In genomic region chr5:147957592-147958271, GRCm38 (mm10) we compare ENCODE assay signal across 8 mouse cellular contexts. TPM values are rescaled to one million over a fixed set of nuclear protein-coding genes. Genes with fewer than 3 reads are reported as not detected.
A peak's percentile ranks its signal among the peaks of the same experiment; 100 is the strongest.
DNase-seq lines count a peak whose midpoint lies in the region; ATAC-seq and TF ChIP-seq lines count a peak whose summit lies in the region.

No protein-coding gene starts in this region.

- DNase-seq in thymus, postnatal 4 days, result peak; percentile 12
- no peak for DNase-seq in thymus, postnatal 36 days
- peak; percentile 71 for DNase-seq in heart, postnatal 0 days (ENCODE audit: low spot score)
- peak; percentile 44 for DNase-seq in kidney, postnatal 14 days
- peak; percentile 40 for DNase-seq in liver
- peak; percentile 71 for DNase-seq in neural tube, embryonic 11.5 days (ENCODE audit: low spot score)

- H3K9me3 ChIP-seq in embryonic facial prominence, embryonic 15.5 days (replicated peaks), result no peaks in the 10 kb centered on the region
- no peaks in the 10 kb centered on the region for H3K9me3 ChIP-seq in heart, postnatal 0 days (replicated peaks; ENCODE audit: control insufficient read depth, low read length)
- H3K9me3 ChIP-seq in neural tube, embryonic 11.5 days (ENCODE audit: control insufficient read depth, low read length), result no peaks in the 10 kb centered on the region

- H3K27ac ChIP-seq in embryonic facial prominence, embryonic 15.5 days (replicated peaks), result no peak overlapping the region
- no peak overlapping the region for H3K27ac ChIP-seq in heart, postnatal 0 days (ENCODE audit: low read depth)
- peak overlapping the region; percentile 49; the same call in 1 of the 2 replicates for H3K27ac ChIP-seq in neural tube, embryonic 11.5 days (ENCODE audit: low read depth, low read length)

- H3K9ac ChIP-seq in embryonic facial prominence, embryonic 15.5 days, result no peak overlapping the region; the same call in 1 of the 2 replicates
- H3K9ac ChIP-seq in heart, postnatal 0 days (replicated peaks; ENCODE audit: low read depth, low read length), result peak overlapping the region; percentile 10; the same call in 1 of the 2 replicates
- H3K9ac ChIP-seq in neural tube, embryonic 11.5 days (ENCODE audit: low read length), result peak overlapping the region; percentile 76

- peak; percentile 51; the same call in 1 of the 2 replicates for ATAC-seq in embryonic facial prominence, embryonic 15.5 days (ENCODE audit: insufficient number of reproducible peaks, low FRiP score, low TSS enrichment, low read depth)
- peak; percentile 33 for ATAC-seq in heart, postnatal 0 days (ENCODE audit: insufficient read depth, low read depth)
- no peak; the same call in 1 of the 2 replicates for ATAC-seq in neural tube, embryonic 11.5 days (ENCODE audit: insufficient read depth, low FRiP score, low TSS enrichment)
- no peak; the same call in 1 of the 2 replicates for ATAC-seq in megakaryocyte-erythroid progenitor cell, adult 5-6 weeks (replicated peaks; ENCODE audit: low FRiP score, low TSS enrichment, poor library complexity, severe bottlenecking)

- peak overlapping the region; percentile 97 for H3K4me2 ChIP-seq in embryonic facial prominence, embryonic 15.5 days (replicated peaks)
- peak overlapping the region; percentile 90 for H3K4me2 ChIP-seq in heart, postnatal 0 days (ENCODE audit: low read depth, low read length)
- peak overlapping the region; percentile 96 for H3K4me2 ChIP-seq in neural tube, embryonic 11.5 days (ENCODE audit: low read depth)

- H3K36me3 ChIP-seq in embryonic facial prominence, embryonic 15.5 days, result no peaks in the 10 kb centered on the region
- H3K36me3 ChIP-seq in heart, postnatal 0 days (replicated peaks; ENCODE audit: control insufficient read depth, insufficient read depth, low read length), result no peaks in the 10 kb centered on the region
- no peaks in the 10 kb centered on the region for H3K36me3 ChIP-seq in neural tube, embryonic 11.5 days (ENCODE audit: control insufficient read depth, insufficient read depth, low read length)

- TF ChIP-seq CTCF in heart, postnatal 0 days (IDR thresholded peaks at IDR 0.05; ENCODE audit: low read depth), result no peak

- TF ChIP-seq EP300 in heart, postnatal 0 days (IDR thresholded peaks at IDR 0.05; ENCODE audit: low read depth), result no peak

- H3K4me3 ChIP-seq in embryonic facial prominence, embryonic 15.5 days (replicated peaks), result peak overlapping the region; percentile 47
- peak overlapping the region; percentile 58 for H3K4me3 ChIP-seq in heart, postnatal 0 days (ENCODE audit: low read depth, low read length)
- peak overlapping the region; percentile 66 for H3K4me3 ChIP-seq in neural tube, embryonic 11.5 days (ENCODE audit: low read depth, low read length)

- H3K27me3 ChIP-seq in embryonic facial prominence, embryonic 15.5 days, result peaks cover 35% of the 10 kb centered on the region
- peaks cover 13% of the 10 kb centered on the region; the same call in 1 of the 2 replicates for H3K27me3 ChIP-seq in heart, postnatal 0 days (ENCODE audit: control insufficient read depth, insufficient read depth, low read length)
- peaks cover 17% of the 10 kb centered on the region for H3K27me3 ChIP-seq in neural tube, embryonic 11.5 days (ENCODE audit: control insufficient read depth, insufficient read depth, low read length)

- under 1% methylated on average over 42 of the region's 42 CpGs for WGBS in embryonic facial prominence, embryonic 15.5 days
- WGBS in heart, postnatal 0 days, result 2% methylated on average over 40 of the region's 42 CpGs
- WGBS in neural tube, embryonic 11.5 days, result under 1% methylated on average over 37 of the region's 42 CpGs

- H3K4me1 ChIP-seq in embryonic facial prominence, embryonic 15.5 days, result peaks cover 22% of the 10 kb centered on the region
- no peaks in the 10 kb centered on the region for H3K4me1 ChIP-seq in heart, postnatal 0 days (ENCODE audit: control insufficient read depth, insufficient read depth)
- H3K4me1 ChIP-seq in neural tube, embryonic 11.5 days (ENCODE audit: control insufficient read depth, insufficient read depth, low read length), result no peaks in the 10 kb centered on the region

RNA-seq across cellular contexts. Expression of gene Mtus2, which starts 0.6 kb away (rescaled TPM):
- 4.5 and 4.9 TPM in 2 replicates for polyA plus RNA-seq in embryonic facial prominence, embryonic 15.5 days (2015; fragmentation: Nextera tagmentation; extraction: Ambion mirVana)
- 59.9 and 101 TPM in 2 replicates for total RNA-seq in heart, postnatal 0 days (2014; rRNA removed; ENCODE audit: low replicate concordance)
- polyA plus RNA-seq in heart, postnatal 0 days (2015; fragmentation: Nextera tagmentation; extraction: Ambion mirVana), result 151 and 165 TPM in 2 replicates
- 25.2 and 27.5 TPM in 2 replicates for polyA plus RNA-seq in neural tube, embryonic 11.5 days (2014; fragmentation: Nextera tagmentation; extraction: Ambion mirVana)
- 0.27 and 1.5 TPM in 2 replicates for total RNA-seq in megakaryocyte-erythroid progenitor cell, adult 5-6 weeks (2014; fragmentation: Nextera tagmentation)
- 0.65 and 1.8 TPM in 2 replicates for total RNA-seq in megakaryocyte-erythroid progenitor cell, adult 5-6 weeks (2017)

Comparison
In these comparisons a context has a peak if more than half of its experiments do, and no peak if none do; other contexts are left out.
1. DNase-seq: peak in thymus, postnatal 4 days (single experiment), heart, postnatal 0 days (single experiment), kidney, postnatal 14 days (single experiment), liver (single experiment) and neural tube, embryonic 11.5 days (single experiment); none in thymus, postnatal 36 days (0 of 2).
2. ATAC-seq: peak in embryonic facial prominence, embryonic 15.5 days (single experiment) and heart, postnatal 0 days (single experiment); none in neural tube, embryonic 11.5 days (single experiment) and megakaryocyte-erythroid progenitor cell, adult 5-6 weeks (single experiment).
3. Peak in every context shown above with its lines, with median percentiles within 50 percentile points of each other: H3K4me2 ChIP-seq and H3K4me3 ChIP-seq.